Mouse (Mus musculus): ENCODE data around the gene Tapbp. TPM values are rescaled to one million over a fixed set of nuclear protein-coding genes. Genes with fewer than 3 reads are reported as not detected.
"Not testable (repeated sequence)": the region's sequence is repeated elsewhere in the genome, so short reads cannot be mapped to it uniquely, and the experiment has no call there.

The Tapbp gene
- polyA plus RNA-seq (2015; fragmentation: Nextera tagmentation; extraction: Ambion mirVana), result 102 and 110 TPM in 2 replicates

DNA sequence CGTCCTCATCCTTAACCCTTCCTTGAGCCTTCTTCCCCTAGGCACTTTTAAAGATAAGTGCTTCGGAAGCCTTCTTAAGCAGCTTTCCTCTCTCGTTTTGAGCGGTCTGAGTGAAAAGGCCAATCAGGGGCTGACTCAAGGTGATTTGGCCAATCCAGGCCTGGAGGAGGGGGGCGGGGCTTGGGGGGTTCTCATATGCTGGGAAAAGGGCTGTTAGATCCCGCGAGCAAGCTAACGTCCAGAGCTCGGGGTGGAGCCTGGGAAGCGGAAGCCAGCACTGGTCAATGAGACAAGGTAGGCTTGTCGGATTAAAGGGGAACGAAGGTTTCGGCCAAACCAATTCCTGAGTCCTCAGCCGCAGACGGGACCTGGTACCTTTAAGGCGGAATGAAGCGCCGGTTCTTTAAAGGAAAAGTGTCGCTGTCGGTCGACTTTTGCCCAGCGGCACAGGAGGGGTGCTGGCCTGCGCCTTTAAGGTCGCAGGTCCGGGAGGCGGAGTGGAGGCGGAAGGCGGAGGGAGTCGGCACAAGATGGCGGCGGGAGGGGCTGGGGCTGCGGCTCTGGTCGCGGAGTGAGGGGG is at the start of gene Tapbp, which contains the start of gene Zbtb22:
Gene Tapbp (plus strand): TSS at position 229 of the 580 bp plus-strand sequence.
Gene Zbtb22 (plus strand): TSS at position 234 of the 580 bp plus-strand sequence.
- Histone ChIP-seq H3K9me3 (ENCODE audit: control insufficient read depth) (no peaks in the 10 kb centered on the region), H3K4me2 (replicated peaks; ENCODE audit: low read depth) (peak within 1 kb of the TSS; percentile 79), H3K36me3 (ENCODE audit: control insufficient read depth, insufficient read depth) (peaks cover 53% of the 10 kb centered on the region), H3K9ac (ENCODE audit: low read depth, low read length) (peak within 1 kb of the TSS; percentile 64), H3K4me3 (ENCODE audit: low read depth, low read length) (peak within 1 kb of the TSS; percentile 67), H3K27me3 (replicated peaks; ENCODE audit: control insufficient read depth, insufficient read depth, low read length) (no peaks in the 10 kb centered on the region), H3K27ac (ENCODE audit: low read depth, low read length) (peak within 1 kb of the TSS; percentile 86), H3K4me1 (replicated peaks; ENCODE audit: control insufficient read depth, insufficient read depth, low read length) (no peaks in the 10 kb centered on the region; the same call in 1 of the 2 replicates)
- ATAC-seq, result peak; percentile 91
- under 1% methylated on average over 31 of the region's 34 CpGs for WGBS
- TF ChIP-seq CTCF (IDR thresholded peaks at IDR 0.05; ENCODE audit: low read depth), result no peak

DNA sequence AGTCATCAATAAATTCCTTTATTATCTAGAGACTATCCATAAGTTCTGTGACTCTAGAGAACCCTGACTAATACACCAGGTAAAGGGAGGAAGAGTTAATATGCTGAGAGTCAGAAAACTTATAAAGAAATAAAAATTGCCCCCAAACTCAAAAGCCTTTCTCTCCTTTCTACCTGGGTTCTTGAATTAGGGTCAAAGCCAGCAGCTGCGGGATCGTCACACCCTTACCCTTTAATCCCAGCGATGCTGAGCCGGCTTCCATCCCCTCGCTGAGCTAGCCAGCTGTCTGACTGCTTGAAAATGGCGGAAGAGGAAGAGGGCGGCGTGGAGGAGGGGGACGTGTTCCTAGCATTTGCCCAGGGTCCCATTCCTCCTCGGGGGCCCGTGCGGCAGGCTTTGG is 42.2 kb upstream of the Tapbp start, which contains the start of gene Gm7029:
Gene Gm7029 (plus strand): TSS at position 301 of the 400 bp plus-strand sequence.
- not testable (repeated sequence) for H3K27me3 ChIP-seq (replicated peaks; ENCODE audit: control insufficient read depth, insufficient read depth, low read length)

DNA sequence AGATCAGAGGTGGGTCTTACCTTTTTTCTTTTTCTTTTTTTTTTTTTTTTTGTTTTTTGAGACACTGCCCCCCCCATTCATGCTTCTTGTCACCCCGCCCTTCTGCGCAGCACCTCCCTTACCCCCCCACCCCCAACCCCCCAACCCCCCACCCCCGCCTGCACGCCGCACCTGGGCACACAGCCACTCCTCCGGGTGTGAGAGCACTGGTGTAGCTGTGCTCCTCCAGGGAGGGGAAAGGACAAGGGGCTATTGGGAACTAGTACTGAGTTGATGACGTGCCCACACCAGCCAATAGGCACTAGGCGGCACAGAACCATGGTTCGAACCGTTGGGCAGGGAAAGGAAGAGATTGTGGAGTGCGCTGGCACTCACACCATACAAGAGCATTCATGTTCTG is 41.3 kb upstream of the Tapbp start:
- Histone ChIP-seq H3K27me3 (replicated peaks; ENCODE audit: control insufficient read depth, insufficient read depth, low read length) (no peaks in the 10 kb centered on the region), H3K4me1 (replicated peaks; ENCODE audit: control insufficient read depth, insufficient read depth, low read length) (no peaks in the 10 kb centered on the region), H3K36me3 (ENCODE audit: control insufficient read depth, insufficient read depth) (peaks cover 11% of the 10 kb centered on the region; the same call in 1 of the 2 replicates), H3K4me3 (ENCODE audit: low read depth, low read length) (no peak overlapping the region), H3K9ac (ENCODE audit: low read depth, low read length) (no peak overlapping the region), H3K27ac (ENCODE audit: low read depth, low read length) (no peak overlapping the region), H3K9me3 (ENCODE audit: control insufficient read depth) (no peaks in the 10 kb centered on the region), H3K4me2 (replicated peaks; ENCODE audit: low read depth) (no peak overlapping the region)
- TF ChIP-seq CTCF (IDR thresholded peaks at IDR 0.05; ENCODE audit: low read depth), result no peak
- ATAC-seq, result no peak
- 83% methylated on average over 11 of the region's 11 CpGs for WGBS

More for the DNA sequence above, 42.2 kb upstream of the Tapbp start, which contains the start of gene Gm7029:
- H3K9ac ChIP-seq (ENCODE audit: low read depth, low read length); H3K9me3 ChIP-seq (ENCODE audit: control insufficient read depth); H3K4me1 ChIP-seq (replicated peaks; ENCODE audit: control insufficient read depth, insufficient read depth, low read length); H3K27ac ChIP-seq (ENCODE audit: low read depth, low read length); H3K4me2 ChIP-seq (replicated peaks; ENCODE audit: low read depth); H3K4me3 ChIP-seq (ENCODE audit: low read depth, low read length); ATAC-seq: not testable (repeated sequence)
- 0 out of 2 replicates have a peak, but pooled peaks cover 10% of the 10 kb centered on the region for H3K36me3 ChIP-seq (ENCODE audit: control insufficient read depth, insufficient read depth)
- 88% methylated on average over 4 of the region's 12 CpGs for WGBS

DNA sequence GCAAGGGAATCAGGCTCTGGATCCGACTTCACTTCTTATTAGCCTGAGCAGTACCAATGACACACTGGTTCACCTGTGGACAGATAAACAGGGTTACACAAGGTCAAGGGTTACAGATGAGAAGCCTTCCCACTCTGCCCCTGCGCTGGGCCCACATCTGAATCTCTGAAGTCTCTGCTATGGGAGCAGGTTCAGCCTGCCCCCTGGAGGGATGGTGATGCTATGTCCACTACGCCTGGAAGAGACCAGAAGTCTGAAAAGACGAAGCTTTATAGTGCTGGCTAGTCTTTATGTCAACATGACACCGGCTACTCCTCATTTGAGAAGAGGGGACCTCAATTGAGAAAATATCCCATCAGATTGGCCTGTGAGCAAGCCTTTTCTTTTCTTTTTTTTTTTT is 39.9 kb upstream of the Tapbp start:
- ATAC-seq, result not testable (repeated sequence)
- TF ChIP-seq CTCF (IDR thresholded peaks at IDR 0.05; ENCODE audit: low read depth), result peak; percentile 56
- whole genome bisulfite sequencing, result 68% methylated on average over 5 of the region's 5 CpGs

GRCm38 (mm10) chr17:33884320-33884719 is 31.4 kb upstream of the Tapbp start:
- not testable (repeated sequence) for H3K4me3 ChIP-seq (ENCODE audit: low read depth, low read length); H3K4me2 ChIP-seq (replicated peaks; ENCODE audit: low read depth); H3K4me1 ChIP-seq (replicated peaks; ENCODE audit: control insufficient read depth, insufficient read depth, low read length); H3K27me3 ChIP-seq (replicated peaks; ENCODE audit: control insufficient read depth, insufficient read depth, low read length); ATAC-seq; H3K27ac ChIP-seq (ENCODE audit: low read depth, low read length); H3K9me3 ChIP-seq (ENCODE audit: control insufficient read depth); H3K9ac ChIP-seq (ENCODE audit: low read depth, low read length)
- WGBS, result 95% methylated on average over 10 of the region's 11 CpGs
- peaks cover 11% of the 10 kb centered on the region; the same call in 1 of the 2 replicates for H3K36me3 ChIP-seq (ENCODE audit: control insufficient read depth, insufficient read depth)

More for the DNA sequence above, 39.9 kb upstream of the Tapbp start:
- H3K4me3 ChIP-seq (ENCODE audit: low read depth, low read length); H3K9me3 ChIP-seq (ENCODE audit: control insufficient read depth); H3K4me1 ChIP-seq (replicated peaks; ENCODE audit: control insufficient read depth, insufficient read depth, low read length); H3K4me2 ChIP-seq (replicated peaks; ENCODE audit: low read depth); H3K27ac ChIP-seq (ENCODE audit: low read depth, low read length); H3K9ac ChIP-seq (ENCODE audit: low read depth, low read length); H3K27me3 ChIP-seq (replicated peaks; ENCODE audit: control insufficient read depth, insufficient read depth, low read length): not testable (repeated sequence)
- peaks cover 14% of the 10 kb centered on the region; the same call in 1 of the 2 replicates for H3K36me3 ChIP-seq (ENCODE audit: control insufficient read depth, insufficient read depth)

GRCm38 (mm10) chr17:33887802-33888201 is 27.9 kb upstream of the Tapbp start:
- H3K36me3 ChIP-seq (ENCODE audit: control insufficient read depth, insufficient read depth); H3K4me1 ChIP-seq (replicated peaks; ENCODE audit: control insufficient read depth, insufficient read depth, low read length); H3K4me2 ChIP-seq (replicated peaks; ENCODE audit: low read depth); H3K9ac ChIP-seq (ENCODE audit: low read depth, low read length); H3K9me3 ChIP-seq (ENCODE audit: control insufficient read depth); H3K4me3 ChIP-seq (ENCODE audit: low read depth, low read length); H3K27ac ChIP-seq (ENCODE audit: low read depth, low read length); ATAC-seq; H3K27me3 ChIP-seq (replicated peaks; ENCODE audit: control insufficient read depth, insufficient read depth, low read length): not testable (repeated sequence)
- WGBS, result 17% methylated on average over 2 of the region's 2 CpGs

DNA sequence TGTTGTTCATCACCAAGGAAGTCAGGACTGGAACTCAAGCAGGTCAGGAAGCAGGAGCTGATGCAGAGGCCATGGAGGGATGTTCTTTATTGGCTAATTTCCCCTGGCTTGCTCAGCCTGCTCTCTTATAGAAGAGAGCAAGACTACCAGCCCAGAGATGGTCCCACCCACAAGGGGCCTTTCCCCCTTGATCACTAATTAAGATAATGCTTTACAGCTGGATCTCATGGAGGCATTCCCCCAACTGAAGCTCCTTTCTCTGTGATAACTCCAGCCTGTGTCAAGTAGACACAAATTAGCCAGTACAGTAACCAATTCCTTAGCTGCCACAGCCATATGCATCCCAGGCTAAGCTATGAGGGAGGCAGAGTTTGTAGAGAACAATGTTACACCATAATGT is 27.5 kb upstream of the Tapbp start:
- not testable (repeated sequence) for H3K9ac ChIP-seq (ENCODE audit: low read depth, low read length); H3K4me2 ChIP-seq (replicated peaks; ENCODE audit: low read depth); H3K27me3 ChIP-seq (replicated peaks; ENCODE audit: control insufficient read depth, insufficient read depth, low read length); H3K27ac ChIP-seq (ENCODE audit: low read depth, low read length); H3K36me3 ChIP-seq (ENCODE audit: control insufficient read depth, insufficient read depth); H3K4me1 ChIP-seq (replicated peaks; ENCODE audit: control insufficient read depth, insufficient read depth, low read length); H3K9me3 ChIP-seq (ENCODE audit: control insufficient read depth); ATAC-seq; H3K4me3 ChIP-seq (ENCODE audit: low read depth, low read length)

DNA sequence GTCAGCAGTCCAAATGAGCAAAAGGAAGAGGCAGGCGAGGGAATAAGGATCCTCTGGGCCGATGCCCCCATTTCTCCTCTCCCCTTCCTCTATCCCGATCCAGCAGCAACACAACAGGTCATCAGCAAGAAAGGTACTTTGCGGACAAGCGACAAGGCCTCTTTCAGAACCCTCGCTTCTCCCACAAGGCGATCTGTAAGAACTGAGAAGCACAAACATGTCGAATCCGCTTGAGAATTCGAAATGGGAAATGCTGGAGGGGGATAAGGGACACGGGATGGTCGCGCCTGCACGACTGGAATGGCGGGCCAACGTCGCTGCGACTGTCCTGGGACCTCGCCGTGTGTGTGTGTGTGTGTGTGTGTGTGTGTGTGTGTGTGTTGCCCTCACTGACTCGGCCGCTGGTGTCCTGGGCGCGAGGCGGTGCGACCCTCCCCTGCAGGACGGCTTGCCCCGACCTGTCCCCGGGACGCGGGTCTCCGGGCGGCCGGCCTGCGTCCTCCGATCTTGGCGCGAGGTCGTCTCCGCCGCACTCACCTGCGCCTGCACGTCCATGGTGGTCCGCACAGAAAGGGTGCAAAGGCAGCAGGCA is 25.7 kb upstream of the Tapbp start:
- Histone ChIP-seq H3K4me3 (ENCODE audit: low read depth, low read length) (peak overlapping the region; percentile 66), H3K4me2 (replicated peaks; ENCODE audit: low read depth) (peak overlapping the region; percentile 80), H3K9ac (ENCODE audit: low read depth, low read length) (peak overlapping the region; percentile 40; the same call in 1 of the 2 replicates)
- H3K27ac ChIP-seq (ENCODE audit: low read depth, low read length); H3K27me3 ChIP-seq (replicated peaks; ENCODE audit: control insufficient read depth, insufficient read depth, low read length); H3K4me1 ChIP-seq (replicated peaks; ENCODE audit: control insufficient read depth, insufficient read depth, low read length); H3K9me3 ChIP-seq (ENCODE audit: control insufficient read depth); H3K36me3 ChIP-seq (ENCODE audit: control insufficient read depth, insufficient read depth); ATAC-seq: not testable (repeated sequence)
- under 1% methylated on average over 44 of the region's 44 CpGs for WGBS

Data from intestine, postnatal 0 days (tissue).